Mouse (Mus musculus) adrenal gland, postnatal 36 days (tissue): Measurements from ENCODE around the gene Gtf2a2. TPM values are rescaled to one million over a fixed set of nuclear protein-coding genes. Genes with fewer than 3 reads are reported as not detected.
"Not testable (repeated sequence)": the region's sequence is repeated elsewhere in the genome, so short reads cannot be mapped to it uniquely, and the experiment has no call there.

Source experiments
- DNase-seq, 2 experiments: peaks; one replicate each; pipeline ENCODE4 v3.0.0; 2021; ENCODE audit warnings: mixed read lengths in 1 of 2
- total RNA-seq, 2 experiments: library from RNA; stranded (reverse); gene quantifications; 2 replicates each; pipeline ENCODE4 v1.2.3; 2021

Gene Gtf2a2
- total RNA-seq, 2 experiments from 2014 or later: 83.7 to 87.3 TPM

DNA sequence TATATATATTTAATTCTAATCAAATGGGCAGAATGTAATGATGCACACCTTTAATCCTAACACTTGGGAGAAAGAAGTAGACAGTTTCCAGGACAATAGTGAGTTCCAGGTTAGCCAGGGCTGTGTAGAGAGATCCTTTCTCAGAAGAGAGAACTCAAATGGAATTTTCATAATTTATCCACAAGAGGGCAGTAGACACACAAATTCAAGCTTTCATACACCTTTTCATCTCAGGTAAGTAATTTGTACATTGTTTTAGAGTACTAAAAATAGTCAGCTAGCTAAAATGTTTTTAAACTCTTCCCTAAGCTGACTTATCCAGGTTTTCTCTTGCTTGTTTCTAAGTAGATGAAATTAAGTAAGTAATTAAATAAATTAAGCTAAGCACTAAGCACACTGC lies 6.5 kb downstream of the Gtf2a2 start:
- DNase-seq: no peak

DNA sequence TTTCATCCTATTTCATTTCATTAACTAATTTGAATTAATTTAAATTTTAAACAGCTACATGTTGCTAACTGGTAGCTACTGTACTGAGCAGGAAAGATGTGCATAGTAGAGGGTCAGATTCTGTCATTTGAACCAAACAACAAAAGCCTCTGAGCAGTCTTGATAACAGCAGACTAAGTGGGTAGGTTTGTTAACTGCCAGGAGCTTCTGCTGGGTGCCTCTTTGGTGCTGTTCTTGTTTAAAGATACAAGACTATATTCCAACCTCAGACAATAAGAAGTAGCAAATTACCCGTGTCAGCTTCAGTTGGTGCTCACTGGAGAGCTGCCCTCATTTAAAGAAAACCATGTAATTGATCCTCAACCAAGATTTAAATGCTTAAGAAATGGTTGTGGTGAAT lies 9.3 kb downstream of the Gtf2a2 start:
- no peak for DNase-seq

DNA sequence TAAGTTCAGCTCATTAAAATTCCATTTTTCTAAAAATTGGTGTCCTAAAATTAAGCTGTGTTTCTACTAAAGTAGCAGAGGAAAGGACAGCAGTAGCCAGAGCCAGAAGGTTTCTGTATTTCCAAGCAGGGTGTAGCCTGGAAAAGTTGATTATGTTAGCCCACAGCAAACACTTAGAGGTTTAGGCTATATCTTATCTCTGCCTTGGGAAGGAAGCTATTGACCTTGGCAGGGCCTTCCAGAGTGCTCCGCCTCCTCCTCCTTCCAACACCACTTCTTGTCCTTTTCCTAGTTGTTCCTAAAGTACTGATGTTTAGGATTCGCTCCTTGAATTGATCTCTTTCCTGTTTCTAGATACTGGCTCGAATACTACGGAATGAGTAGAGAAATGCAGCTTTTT lies 9.7 kb downstream of the Gtf2a2 start:
- peak in 1 of 2 experiments; percentile 16 for DNase-seq

DNA sequence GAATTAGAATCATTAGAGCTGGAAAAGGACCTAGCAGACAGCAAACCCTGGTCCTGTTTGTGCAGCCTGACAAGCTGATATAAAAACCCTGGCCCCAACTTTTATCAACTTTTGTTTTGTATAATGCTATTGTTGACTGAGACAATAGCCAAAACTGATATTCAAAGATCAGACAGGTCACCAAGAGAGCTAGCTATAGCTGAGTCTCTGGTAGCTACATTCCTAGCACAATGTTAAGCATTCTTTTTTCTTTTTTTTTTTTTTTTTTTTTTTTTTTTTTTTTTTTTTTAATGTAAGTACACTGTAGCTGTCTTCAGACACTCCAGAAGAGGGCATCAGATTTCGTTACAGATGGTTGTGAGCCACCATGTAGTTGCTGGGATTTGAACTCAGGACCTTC lies 11.3 kb downstream of the Gtf2a2 start:
- not testable (repeated sequence) for DNase-seq

DNA sequence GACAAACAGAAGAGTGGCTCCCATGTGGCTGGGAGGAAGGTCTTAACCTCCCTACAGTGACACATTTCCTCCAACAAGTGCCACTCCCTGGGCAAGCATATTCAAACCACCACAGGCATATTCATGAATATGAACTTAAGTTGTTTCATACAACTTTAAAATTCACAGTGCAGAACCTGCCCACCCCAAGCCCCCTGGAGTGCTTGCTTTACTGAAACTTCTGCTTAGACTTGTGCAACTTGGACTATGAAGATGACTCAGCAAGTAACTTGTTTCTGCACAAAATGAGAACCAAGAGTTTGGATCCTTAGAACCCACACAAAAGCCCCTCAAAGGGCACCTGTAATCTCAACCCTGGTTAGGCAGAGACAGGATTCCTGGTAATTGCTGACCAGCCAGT lies 12.3 kb downstream of the Gtf2a2 start:
- DNase-seq: no peak

DNA sequence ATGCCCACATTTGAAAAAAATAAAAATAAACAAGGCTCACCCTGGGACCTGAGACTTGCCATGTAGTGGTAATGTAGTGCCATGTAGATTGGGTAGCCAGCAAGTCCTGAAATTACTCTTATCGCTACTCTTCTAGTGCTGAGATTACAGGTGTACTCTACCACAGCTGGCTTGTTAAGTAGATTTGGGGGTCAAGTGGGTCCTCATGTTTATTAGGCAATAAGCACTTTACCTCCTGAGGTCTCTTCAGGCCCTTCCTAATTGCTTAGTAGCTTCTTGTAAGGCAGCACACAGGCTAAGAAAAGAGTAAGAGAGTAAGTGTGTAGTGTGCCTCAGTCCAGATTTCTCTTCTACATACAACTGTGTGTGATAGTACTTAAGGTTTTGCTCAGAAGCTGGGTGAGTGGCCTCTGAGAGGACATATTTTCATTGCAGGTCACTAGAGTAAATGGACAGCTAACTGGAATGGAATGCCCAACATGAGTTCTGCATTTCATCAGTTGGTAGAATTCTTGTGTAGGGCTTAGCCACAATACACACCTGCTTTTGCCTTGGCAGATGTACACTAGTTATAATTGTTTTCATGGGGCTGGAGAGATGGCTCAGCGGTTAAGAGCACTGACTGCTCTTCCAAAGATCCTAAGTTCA lies 13.1 kb downstream of the Gtf2a2 start:
- DNase-seq: no peak

DNA sequence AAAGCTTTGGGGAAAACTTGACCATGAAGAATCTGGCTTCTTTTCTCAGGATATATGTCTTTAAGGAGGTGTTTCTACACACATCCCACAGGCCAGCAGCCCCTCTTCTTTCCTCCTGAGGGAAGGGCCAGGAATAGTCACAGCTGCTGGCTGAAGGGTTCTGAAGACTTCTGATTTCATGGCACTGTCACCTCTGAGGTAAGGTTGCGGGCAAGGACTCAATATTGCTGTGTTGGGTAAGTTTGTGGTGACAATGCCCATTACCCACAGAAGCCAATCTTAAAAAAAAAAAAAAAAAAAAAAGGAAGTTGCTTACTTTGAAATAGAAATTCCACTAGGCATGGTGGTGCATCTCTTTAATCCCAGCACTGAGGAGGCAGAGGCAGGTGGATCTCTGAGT lies 19.8 kb downstream of the Gtf2a2 start:
- no peak for DNase-seq

DNA sequence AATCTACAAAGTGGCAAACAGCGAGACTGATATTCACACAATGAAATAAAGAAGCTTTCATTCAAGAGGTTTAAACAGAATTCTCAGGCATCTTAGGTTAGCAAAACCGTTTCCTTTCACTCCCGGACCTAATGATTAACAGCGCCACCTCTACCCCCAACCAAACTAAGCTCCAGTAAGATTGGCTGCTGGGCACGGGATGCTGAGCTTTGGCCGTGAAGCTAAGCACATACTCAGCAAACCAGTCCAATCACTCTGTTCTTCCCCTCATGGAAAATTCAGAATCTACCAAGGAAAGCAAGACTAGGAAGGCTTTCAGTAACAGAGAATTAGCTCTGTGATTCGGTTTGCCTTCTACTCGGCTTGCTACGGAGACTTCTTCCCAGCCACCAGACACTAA lies 20.7 kb downstream of the Gtf2a2 start:
- DNase-seq: no peak

DNA sequence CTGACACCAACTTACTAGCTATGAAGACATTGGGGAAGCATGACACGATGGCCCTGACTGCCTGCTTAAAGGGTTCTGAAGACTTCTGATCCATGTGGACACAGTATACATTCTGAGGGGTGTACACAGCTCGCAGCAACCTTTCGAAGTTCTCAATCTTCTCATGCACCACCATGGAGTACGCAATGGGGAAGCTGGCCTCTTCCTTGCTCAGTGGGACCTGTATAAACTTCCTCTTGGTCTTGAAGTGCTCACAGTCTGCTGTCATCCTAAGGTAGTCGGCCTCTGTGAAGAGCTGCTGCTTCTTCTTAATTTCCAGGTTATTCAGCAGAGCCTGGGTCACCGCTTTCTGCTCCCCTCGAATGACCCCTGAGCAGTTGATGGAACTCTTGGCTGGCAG lies 22.4 kb downstream of the Gtf2a2 start:
- DNase-seq: no peak

DNA sequence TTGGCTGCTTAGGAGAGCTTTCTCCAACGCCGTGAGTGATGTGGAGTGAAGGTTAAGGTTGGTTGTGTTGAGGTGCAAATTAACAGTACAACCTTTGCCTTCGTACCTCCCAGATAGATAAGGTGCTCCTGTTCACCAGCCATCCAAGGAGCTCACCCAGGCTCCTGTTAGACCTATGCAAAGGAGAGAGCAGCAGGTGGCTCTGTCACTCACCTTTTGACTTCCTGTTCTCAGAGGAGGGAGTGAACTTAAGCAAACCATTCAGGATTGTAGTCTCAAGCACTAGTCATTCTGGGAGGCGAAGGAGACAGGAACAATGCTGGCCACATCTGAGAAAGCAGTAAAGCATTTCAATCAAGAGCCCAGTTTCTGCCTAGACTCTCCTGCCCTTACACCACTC lies 24.3 kb downstream of the Gtf2a2 start:
- no peak for DNase-seq

DNA sequence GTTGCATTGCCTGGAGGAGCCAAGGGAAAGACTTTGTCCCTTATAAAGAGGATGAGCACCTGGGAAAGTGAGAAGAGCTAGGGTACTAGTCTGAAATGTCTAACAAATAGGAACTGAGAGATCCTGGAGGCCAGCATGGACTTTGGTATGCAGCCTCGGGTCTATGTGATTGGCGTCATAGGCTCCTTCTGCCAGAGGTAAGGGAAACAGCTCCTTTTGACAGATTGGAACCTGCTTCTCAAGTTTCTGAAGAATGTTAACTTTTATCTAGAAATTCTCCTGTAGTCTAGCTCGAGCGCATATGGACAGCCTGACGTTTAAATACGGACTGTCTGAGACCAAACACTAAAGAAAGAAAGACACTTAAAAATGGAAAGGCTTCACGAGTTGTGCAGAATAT lies 25.6 kb downstream of the Gtf2a2 start, which contains the start of gene Gcnt3:
TSS of gene Gcnt3 (minus strand) at position 101 of the 400 bp plus-strand sequence.
- no peak for DNase-seq

DNA sequence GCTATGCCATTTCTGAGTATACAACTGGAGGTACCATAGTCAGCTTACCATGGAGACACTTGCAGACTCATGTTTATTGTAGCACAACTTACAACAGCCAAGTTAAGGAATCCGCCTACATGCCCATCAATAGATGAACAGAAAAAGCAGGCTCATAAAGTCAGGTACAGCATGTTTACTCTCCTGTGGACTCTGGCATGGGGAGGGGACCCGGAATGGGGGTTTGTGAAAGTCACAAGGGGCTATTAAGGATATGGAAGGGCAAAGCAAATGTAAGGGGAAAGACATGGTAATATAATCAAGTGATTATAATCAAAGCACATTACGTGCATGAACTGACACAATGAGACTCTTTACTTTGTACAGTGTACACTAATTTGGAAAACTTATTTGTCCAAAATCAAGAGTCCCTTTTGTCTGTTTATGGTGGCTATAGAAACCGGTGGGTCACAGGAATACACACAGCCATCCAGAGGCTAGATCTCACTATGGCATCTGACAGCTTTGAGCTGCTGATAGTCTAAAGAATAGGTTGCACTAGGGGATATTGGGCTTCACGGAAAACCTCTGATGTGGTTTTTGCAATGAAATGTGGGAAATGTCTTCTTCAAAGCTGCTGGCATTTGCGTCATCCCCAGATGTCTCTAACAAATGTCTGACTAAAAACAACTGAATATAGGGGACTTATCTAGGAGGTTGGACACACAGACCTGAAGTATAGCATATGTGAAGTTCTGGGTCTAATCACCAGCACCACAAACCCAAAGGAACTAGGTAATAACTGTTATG lies 27.4 kb downstream of the Gtf2a2 start:
- no peak for DNase-seq

DNA sequence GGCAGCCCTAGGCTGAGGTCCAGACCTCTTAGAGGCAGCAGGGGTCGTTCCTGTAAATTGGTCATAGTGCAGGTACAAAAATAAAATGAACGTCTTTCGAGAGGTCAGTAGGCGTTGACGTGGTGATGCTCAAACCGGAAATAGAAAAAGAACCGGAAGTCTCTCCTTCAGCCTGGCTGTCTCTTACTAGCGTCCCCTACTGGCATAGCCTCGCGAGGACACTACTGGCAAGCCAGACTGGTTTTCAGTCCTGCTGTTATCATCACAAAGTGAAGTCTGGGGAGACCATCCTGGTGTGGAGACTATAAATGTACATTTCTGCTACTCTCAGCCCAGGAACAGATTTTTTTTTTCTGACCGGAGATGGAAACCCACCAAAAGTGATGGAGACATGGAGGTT lies 28.2 kb downstream of the Gtf2a2 start:
- no peak for DNase-seq

DNA sequence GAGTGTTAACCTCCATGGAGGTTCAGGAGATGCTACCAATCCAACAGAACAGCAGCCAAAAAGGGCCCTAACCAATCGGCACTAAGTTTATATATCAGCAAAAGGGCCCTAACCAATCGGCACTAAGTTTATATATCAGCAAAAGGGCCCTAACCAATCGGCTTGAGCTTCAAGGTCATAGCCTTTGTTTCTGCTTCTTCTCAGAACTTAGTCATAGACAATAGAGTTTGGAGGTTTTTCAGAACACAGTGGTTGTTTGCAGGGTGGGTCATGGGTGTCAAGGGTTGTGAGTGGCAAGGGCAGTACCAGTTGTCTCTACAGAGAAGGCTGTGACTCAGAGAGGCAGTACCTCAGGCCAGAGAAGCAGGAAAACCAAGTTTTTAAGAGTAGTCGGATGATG lies 29.8 kb downstream of the Gtf2a2 start:
- peak in 1 of 2 experiments; percentile 12 for DNase-seq

DNA sequence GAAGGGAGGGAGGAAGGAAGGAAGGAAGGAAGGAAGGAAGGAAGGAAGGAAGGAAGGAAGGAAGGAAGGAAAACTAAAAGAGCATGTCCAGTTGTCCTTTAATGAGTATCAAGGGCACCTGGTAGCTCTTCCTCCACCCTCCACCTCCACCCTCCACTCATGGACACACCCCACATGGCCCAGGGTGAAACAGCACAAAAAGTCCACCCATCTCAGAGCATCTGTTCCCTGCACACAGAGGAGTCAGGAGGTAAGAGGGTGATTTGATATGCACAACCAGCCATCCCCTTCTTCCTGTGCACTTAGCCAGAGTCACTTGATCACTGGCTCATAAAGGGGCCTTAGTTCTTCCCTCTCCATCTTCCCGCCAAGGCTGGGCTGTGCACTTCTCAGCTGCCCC lies 30.6 kb downstream of the Gtf2a2 start:
- DNase-seq: no peak

DNA sequence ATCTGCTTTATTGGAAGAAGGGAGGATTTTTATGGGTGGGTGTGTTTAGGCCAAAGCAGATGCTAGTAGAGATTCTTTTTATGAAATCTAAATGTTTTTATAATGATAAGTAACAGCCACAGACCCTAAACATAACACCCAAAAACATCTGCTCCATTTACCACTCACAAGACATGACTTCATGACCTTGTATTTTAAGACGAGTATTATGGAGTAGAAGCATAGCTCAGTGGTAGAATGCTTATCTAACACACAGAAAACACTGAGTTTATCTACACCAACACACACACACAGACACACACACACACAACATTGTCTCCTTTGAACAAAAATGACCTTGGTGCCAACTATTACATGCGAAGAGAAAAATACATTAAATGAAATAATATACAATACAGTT lies 32.5 kb downstream of the Gtf2a2 start:
- no peak for DNase-seq

DNA sequence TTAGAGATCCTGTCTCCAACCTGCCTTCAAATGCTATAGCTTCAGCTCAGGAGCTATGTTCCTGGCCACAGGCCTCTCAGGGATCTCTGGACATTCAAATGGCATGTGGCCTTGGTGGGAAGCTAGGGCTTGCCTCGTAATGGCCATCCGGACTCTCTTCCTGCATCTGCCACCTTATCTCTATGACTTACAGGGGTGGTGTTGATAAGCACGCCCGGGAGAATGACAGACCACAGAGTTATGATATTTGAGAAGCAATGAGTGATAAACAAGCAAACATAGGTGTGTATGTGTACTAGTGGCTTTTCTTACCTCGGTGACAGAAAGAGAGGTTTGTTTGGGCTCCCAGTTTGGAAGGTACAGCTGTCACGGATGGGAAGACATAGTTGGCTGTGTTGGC lies 33.9 kb downstream of the Gtf2a2 start:
- no peak for DNase-seq

DNA sequence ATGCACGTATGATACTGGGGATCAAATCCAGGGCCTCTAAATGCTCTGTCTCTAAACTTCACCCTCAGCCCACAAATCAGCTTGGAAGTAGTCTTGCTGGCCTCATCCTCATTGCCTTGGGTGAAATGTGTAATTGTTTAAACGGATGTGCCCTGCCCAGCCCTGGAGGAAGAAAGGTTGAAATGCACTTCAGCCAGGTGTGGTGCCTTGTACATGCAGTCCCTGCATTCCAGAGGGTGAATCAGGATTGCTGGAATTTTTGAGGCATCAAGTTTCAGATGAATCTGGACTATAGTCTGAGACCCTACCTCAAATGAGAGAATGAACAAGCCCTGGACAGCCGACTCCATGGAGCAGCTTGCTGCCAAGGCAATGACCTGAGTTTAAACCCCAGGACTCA lies 35.5 kb downstream of the Gtf2a2 start:
- no peak for DNase-seq

DNA sequence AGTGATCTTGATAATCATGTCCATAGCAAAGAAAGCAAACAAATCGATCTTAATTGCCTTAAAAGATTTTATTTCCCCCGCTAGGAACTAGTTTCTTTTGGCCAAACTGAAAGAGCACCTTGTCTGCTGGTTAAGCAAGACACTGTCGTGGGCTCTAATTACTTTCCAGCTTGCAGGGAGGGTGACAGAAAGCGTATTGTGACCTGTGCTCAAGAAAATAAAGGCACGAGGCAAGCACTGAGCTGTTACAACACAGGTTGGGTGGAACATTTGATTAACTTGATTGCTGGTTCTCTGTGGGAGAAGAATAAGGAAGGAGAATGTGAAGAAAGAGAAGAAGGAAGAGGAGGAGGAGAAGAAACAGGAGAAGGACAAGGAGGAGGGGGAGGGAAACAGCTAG lies 35.9 kb downstream of the Gtf2a2 start:
- no peak for DNase-seq

DNA sequence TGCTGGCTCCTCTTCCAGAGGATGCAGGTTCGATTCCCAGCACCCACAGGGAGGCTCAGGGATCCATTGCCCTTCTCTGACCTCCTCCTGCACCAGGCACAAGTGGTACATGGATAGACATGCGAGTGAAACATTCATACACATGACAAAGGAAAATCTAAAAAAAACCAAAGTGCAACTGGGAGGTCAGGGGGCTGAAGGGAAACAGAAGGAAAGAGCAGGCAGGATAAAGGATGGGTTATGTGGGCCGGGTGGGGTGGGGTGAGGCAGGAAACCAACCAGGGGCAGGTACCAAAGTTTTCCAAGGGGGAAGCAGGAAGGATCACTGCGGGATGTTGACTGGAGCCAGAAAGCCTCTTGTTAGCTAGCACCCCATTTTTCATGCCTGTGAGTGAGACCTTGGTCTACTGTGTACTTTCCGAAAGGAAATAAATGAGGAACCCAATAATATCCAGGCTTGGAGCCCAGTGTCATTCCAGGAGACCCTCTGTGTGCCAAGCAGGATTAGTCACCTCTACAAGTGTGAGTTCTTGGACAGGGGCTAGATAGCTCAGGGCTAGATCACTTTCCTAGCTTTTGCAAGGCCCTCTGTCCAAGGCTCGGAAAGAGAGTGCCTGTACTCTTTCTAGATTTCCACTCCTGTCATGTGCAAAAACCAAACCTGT lies 36.5 kb downstream of the Gtf2a2 start:
- peak; percentile 25 to 44 for DNase-seq

DNA sequence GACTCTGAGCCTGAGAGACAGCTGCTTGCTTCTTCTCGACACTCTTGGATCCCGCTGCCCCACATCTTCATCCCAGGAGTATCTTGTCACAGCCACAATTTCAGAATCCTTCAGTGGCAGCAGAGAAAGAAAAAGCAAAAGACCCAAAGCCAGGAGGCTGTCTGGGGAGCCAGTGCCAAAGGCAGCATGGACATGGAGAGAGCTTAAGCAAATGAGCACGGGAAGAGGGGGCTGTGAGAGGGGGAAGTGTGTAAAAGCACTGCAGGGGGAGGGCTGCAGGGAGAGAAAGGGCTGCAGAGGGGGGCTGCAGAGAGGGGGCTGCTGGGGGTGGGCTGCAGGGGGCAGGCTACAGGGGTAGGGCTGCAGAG lies 37.0 kb downstream of the Gtf2a2 start:
- DNase-seq: no peak

DNA sequence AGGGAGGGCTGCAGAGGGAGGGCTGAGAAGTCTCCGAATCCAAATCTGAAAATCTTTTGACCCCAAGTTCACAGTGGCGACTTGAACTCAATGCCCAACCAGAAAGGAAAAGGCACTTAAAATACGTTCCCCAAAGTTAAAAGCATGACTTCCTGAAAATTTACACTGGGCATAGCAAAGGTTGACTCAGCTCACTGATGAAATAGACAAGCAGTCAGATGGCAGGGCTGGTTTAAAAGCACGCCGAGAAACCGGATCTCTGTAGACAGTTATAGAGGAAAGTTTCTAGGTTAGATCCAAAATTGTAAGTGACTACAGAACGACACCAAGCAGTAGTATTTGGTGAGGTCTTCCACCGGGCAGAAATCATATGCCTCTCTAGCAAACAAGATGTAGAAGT lies 37.5 kb downstream of the Gtf2a2 start:
- DNase-seq: no peak

DNA sequence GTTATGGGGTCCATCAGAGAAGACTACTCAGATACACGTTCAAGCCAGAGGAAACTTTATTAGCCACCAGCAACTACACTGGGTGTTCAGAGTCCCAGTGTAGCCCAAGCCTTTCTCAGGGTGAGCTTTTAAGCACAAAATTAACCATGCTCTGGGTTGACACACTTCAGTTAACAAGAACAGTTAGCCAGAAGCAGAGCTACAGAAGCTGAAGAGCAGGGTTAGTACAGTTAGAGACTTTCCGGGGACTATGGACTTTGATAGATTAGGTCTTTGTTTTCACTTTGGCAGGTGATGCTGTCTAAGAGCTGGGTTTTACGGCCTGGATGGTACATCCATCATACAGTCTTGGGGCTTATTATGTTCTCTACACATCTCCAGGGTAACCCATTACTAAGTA lies 40.4 kb downstream of the Gtf2a2 start:
- no peak for DNase-seq

DNA sequence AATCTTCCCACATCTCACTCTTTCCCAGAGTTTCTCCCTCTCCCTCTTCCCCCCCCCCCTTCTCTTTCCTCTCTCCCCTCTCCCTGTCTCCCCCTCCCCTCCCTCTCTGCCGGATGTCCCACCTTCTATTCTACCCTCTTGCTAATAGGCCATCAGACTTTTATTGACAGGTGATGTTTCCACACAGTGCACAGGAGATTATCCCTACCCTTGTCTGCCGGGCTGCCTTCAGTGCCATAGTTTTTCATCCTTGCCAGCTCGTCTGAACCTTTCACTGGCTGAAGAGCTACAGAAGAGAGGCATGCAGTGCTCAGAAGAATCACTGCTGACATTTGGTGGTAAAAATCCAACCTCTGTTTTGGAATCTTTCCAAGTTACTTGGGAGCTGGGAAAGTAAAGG lies 41.1 kb downstream of the Gtf2a2 start:
- DNase-seq: no peak
